Mouse (Mus musculus): ENCODE data around the gene Rab3gap1.
"Not testable (repeated sequence)": the region's sequence is repeated elsewhere in the genome, so short reads cannot be mapped to it uniquely, and the experiment has no call there.

Gene Rab3gap1

GRCm38 (mm10) chr1:127915802-127916201, 47.2 kb downstream of the Rab3gap1 start:
- DNase-seq (ENCODE audit: low spot score in 2 of 2), result no peak

DNA sequence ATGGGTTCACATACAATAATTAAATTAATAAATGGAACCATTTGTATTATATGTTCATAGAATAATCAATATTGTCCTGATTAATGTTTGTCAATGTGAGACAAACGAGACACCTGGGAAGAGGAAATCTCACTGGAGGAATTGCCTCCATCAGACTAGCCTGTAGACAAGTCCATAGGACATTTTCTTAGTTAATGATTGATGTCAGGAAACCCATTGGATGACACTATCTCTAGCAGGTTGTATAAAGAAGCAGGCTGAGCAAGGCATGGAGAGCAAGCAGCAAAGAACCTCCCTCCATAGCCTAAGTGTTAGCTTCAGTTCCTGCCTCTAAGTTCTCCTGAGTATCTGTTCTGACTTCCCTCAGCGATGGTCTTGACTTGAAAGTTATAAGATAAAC, 64.8 kb downstream of the Rab3gap1 start:
- DNase-seq (ENCODE audit: low spot score in 2 of 2), result no peak

DNA sequence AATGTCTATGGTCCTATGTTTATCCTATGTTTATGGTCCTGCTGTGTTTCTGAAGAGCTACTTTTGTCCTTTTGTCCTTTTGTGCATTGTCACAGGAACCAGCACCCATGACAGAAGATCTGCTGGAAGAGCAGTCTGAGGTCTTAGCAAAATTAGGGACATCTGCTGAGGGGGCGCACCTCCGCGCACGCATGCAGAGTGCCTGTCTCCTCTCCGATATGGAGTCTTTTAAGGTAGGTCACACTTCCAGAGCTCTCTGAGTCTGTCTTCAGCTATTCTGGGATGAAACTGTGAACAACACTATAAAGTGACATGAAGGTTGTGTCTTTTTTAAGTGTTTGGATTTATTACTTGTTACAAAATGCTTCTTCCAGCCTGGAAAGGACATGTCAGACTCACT, 65.7 kb downstream of the Rab3gap1 start:
- peak; percentile 64 to 78 for DNase-seq (ENCODE audit: low spot score in 2 of 2)

DNA sequence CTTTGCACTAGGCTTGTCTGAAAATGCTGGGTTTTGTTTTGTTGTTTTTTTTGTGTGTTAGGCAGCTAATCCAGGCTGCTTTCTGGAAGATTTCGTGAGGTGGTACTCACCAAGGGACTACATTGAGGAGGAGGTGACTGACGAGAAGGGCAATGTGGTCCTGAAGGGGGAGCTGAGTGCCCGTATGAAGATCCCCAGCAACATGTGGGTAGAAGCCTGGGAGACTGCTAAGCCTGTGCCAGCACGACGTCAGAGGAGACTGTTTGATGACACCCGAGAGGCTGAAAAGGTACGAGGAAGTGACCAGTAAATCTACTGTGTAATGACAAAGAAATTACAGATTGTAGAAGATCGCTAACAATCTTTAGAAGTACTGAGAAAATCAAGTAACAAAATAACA, 68.7 kb downstream of the Rab3gap1 start:
- no peak for DNase-seq (ENCODE audit: low spot score in 2 of 2)

DNA sequence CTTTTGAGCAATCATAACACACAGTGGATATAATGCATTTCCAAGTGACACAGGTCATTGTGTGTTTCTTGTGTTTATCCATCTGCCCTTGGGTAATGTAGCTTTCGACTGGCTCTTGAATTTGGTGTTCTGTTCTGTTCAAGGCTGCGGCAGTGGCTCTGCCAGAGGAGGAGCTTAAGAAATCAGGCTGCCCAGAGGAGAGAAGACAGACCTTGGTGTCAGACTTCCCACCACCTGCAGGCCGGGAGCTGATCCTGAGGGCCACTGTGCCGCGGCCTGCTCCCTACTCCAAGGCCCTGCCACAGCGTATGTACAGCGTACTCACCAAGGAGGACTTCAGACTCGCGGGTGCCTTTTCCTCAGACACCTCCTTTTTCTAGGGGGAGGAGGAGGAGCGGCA, 73.7 kb downstream of the Rab3gap1 start:
- DNase-seq (ENCODE audit: low spot score in 2 of 2), result no peak

DNA sequence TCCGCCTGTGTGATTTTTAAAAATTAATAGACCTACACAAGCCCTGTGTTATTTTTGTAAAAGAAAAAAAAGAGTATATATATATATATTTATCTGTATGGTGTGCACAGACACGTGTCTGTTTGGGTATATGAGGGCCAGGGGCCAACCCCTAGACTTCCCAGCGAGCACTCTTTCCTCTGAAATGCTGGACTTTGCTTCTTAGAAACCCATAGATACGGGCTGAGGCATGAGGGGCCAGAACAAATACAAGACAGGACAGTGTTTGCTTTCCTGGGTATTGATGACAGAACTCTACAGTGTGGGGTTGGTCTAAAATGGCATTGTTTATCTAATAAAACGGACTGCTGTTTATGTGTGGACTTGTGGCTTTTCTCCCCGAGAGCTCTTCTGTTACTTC, 74.9 kb downstream of the Rab3gap1 start:
- no peak for DNase-seq (ENCODE audit: low spot score in 2 of 2)

DNA sequence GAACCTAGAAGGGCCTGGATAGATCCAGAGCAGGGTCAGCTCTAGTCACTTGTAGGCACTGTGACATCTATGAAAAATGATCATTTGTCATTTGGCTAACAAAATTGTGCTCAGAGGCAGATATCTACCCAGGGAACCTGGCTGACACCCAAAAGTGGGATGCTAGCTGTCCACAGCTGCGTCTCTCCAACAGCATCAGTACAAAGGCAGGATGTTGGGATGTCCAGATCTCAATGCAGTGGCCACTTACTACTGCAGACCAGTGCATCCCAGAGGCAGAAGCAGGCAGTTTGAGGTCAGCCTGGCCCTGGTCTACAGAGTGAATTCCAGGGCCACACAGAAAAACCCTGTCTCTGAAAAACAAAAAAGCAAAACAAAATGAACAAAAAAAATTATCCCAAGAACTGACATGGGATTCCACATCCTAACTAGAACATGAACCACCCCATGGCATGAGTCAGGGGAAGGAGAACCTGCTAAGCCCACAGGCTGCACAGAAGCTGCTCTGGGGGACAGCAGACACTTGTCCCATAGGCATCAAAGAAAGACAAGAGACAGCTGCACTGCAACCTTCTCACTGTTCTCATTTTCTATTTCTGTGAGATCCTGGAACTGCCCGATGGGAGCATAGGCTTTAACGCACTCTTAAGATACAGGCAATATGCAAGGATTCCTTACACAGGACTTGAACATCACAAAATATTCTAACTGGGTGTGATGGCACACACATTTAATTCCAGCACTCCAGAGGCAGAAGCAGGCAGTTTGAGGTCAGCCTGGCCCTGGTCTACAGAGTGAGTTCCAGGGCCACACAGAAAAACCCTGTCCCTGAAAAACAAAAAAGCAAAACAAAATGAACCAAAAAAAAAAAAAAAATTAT, 77.4 kb downstream of the Rab3gap1 start:
- DNase-seq (ENCODE audit: low spot score in 2 of 2), result no peak

DNA sequence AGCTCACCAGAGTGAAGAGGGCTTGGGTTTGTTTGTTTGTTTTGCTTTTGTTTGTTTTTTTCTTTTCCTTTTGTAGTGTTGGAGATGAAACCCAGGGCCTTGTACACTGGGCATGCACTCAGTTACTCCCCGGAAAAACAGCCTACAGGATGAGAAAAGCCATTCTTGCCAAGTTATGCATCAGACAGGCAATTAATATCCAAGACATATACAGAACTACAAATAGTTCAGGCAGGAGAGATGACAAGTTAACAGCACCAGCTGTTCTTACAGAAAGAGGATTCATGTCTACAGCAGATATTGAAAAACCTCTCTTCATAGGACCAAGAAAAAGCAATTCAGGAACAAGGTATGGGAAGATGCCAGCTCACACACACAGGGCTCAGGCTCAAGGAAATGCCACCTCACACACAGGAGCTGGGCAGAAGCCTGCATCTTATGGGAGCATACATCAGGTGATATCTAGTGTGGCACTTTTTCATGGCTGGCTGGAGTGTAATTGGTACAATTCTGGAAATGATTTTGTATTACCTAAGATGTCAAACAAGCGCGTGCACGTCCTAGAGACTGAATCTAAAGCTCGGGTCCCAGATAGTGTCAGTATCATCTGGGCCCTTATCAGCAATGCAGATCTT, 78.2 kb downstream of the Rab3gap1 start:
- DNase-seq (ENCODE audit: low spot score in 2 of 2), result no peak

DNA sequence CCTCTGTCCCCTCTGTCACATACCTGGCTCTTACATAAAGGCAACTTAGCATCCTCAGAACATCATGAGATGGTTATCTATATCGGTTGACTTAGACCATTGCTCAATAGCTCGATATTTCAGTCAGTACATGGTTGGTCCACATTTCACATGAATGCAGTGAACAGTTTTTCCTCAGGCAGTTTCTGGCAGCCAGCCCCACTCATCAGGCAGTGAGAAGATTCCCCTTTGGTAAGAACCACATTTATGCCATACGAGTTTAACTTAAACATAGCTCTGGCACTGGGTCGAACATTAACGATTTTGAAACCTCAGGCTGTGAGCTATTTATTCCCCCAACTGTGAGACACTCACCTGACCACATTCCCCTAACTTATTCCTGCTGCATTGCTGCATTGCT, 80.2 kb downstream of the Rab3gap1 start:
- DNase-seq (ENCODE audit: low spot score in 2 of 2), result no peak

DNA sequence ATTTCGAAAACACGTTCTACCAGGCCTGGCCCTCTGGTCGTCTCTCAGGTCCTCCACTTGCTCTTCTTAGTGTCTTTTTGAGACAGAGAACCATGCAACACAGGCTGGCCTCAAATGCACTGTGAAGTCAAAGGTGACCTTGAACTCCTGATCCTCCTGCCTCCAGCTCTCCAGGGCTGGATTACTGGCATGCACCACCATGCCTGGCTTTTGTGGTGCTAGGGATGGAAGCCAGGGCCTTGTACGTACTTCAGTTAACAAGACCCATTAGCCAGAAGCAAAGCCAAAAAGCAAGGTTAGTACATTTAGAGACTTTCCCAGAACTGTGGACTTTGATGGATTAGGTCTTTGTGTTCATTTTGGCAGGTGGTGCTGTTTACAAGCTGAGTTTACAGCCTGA, 83.7 kb downstream of the Rab3gap1 start:
- DNase-seq (ENCODE audit: low spot score in 2 of 2), result no peak

- DNase-seq (ENCODE audit: low spot score in 2 of 2), result not testable (repeated sequence)
Observed at GRCm38 (mm10) chr1:127954198-127954597, 85.6 kb downstream of the Rab3gap1 start.

- peak; percentile 41 to 61 for DNase-seq (ENCODE audit: low spot score in 2 of 2)
Observed at GRCm38 (mm10) chr1:127954800-127955199, 86.2 kb downstream of the Rab3gap1 start.

GRCm38 (mm10) chr1:127956524-127956923, 88.0 kb downstream of the Rab3gap1 start:
- DNase-seq (ENCODE audit: low spot score in 2 of 2), result no peak

DNA sequence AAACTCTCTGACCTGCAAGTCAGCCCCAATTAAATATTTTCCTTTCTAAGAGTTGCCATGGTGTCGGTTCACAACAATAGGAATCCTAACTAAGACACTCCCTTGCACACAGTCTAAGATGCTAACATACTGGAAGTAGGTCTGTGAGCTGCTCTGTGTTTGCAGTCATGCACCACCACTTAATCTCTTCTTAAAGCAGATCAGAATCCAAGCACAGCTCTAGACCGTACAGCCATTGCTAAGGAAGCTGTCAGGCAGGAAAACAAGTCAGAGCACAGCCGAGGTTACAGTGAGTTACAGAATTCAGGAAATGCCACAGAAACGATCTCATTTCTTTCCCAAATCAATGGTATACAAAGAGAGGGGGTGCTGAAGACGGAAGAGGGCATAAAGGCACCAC, 90.2 kb downstream of the Rab3gap1 start:
- DNase-seq (ENCODE audit: low spot score in 2 of 2), result no peak

- no peak for DNase-seq (ENCODE audit: low spot score in 2 of 2)
Observed at GRCm38 (mm10) chr1:127959312-127959718, 90.7 kb downstream of the Rab3gap1 start.

- DNase-seq (ENCODE audit: low spot score in 2 of 2), result no peak
Observed at GRCm38 (mm10) chr1:127961140-127961539, 92.6 kb downstream of the Rab3gap1 start.

DNA sequence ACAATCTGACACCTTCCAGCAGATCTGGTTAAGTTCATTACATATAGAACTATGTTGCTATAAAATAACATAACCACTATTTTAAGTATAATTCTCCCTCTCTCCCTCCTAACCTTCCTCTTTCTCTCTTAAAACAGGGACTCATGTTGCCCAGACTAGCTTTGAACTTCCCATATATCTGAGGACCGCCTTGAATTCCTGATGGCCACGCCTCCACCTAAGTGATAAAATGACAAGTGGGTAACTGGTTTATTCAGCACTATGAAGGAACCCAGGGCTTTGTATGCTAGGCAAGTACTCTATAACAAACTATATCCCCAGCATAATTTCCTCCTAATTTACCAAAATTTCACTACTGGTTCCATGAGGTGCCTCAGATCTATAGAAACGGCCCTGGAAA, 94.8 kb downstream of the Rab3gap1 start:
- DNase-seq (ENCODE audit: low spot score in 2 of 2), result no peak

DNA sequence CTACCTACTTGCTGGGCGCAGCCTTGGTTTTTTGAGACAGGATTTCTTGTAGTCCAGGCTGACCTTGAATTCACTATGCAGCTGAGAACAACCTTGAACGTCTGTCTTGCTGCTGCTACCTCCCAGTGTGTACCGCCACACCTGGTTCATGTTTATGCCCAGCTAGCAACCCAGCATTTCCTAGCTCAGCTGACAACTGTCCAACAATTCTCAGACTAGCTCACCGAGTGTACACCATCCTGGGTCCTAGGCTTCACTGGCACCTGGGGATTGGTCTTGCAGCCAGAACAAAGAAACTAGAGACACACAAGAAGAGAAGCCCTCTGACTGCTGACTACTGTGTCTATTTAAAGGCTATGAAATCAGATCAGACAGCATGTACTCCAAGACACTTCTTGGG, 102.3 kb downstream of the Rab3gap1 start:
- no peak for DNase-seq (ENCODE audit: low spot score in 2 of 2)

GRCm38 (mm10) chr1:127974082-127974481, 105.5 kb downstream of the Rab3gap1 start:
- DNase-seq (ENCODE audit: low spot score in 2 of 2), result no peak

DNA sequence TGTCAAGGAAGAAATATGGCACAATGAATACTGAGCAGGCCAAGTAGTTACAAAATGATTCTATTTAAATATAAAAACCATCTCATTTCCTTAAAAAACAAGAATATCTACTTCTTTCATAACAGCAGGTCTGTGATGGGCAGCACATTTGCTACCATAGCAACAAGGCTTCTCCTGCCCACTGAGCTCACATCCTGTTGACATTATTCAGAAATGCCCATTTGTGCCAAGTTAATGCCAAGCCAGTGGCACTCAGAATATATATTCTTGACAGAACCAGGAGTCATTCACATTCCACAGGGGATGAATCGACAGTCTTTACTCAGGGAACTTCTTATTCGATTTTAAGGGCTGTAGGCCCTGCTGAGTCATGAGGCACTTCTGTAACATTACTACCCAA, 107.1 kb downstream of the Rab3gap1 start:
- DNase-seq (ENCODE audit: low spot score in 2 of 2), result peak; percentile 50 to 67

DNA sequence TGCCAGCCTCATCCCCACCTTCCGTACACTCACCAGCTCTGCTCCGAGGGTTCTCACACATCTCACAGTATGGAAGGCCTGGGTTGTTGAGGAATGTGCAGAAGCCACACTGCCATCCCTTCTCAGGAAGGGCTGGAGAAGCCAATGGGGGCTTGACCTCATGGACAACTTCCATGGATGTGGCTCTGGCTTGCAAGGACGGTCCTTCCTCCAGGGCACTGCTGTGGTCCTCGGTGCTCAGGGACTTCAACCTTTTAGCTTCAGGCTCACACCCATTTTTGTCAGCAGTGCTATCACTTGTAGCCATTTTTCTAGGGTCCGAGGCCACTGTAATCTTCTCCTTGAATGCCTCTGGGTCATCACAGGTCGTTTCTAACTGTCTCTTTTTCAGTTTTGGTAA, 107.5 kb downstream of the Rab3gap1 start:
- DNase-seq (ENCODE audit: low spot score in 2 of 2), result no peak

DNA sequence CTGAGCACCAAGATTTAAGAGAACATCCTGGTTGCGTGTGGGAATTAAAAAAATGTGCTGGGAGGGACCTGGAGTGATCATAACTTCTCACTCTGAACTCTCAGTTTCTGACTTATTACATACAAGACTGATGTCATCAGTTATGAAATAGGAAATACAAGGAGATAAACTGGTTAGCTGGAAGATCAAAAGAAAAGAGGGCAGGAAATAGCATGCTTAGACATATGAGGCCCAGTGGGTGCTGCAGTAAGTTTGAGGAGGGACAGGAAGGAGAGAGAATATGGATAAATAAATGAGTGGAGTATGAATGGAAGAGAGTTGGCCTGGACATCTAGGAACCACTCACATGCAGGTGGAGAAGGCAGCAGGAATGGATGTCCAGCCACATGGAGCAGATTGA, 109.6 kb downstream of the Rab3gap1 start:
- no peak for DNase-seq (ENCODE audit: low spot score in 2 of 2)

- DNase-seq (ENCODE audit: low spot score in 2 of 2), result no peak
Observed at GRCm38 (mm10) chr1:127980911-127981559, 112.5 kb downstream of the Rab3gap1 start.
